Comparison of ENCODE assay signal across 17 mouse cellular contexts in the genomic region with DNA sequence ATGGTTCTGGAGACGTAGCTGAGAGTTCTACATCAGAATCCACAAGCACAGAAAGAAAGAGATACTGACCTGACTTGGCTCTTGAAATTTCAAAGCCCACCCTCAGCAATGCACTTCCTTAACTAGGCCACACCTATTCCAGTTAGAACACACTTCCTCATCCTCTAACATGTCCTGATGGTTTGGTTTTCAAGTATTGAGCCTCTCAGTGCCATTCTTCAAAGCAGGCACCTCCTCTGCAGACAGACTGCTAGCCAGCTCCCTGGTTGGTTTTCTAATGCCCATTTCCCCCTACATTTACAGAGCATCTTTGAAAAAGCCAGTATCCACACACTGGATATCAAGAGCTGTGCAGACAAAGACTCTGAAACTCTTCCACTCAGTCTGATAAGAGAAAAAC. TPM values are rescaled to one million over a fixed set of nuclear protein-coding genes. Genes with fewer than 3 reads are reported as not detected.
A peak's percentile ranks its signal among the peaks of the same experiment; 100 is the strongest.
DNase-seq lines count a peak whose midpoint lies in the region; ATAC-seq and TF ChIP-seq lines count a peak whose summit lies in the region.
"Had no signal": no experiment of that assay in that cellular context is flagged by ENCODE, and none has a peak within 500 bp of the region (broad histone marks: within the 10 kb centered on the region; RNA-seq: fewer than 3 reads in every experiment).

No protein-coding gene starts in this region.

- H3K4me1 ChIP-seq in lung, adult 2 months (ENCODE audit: control insufficient read depth, insufficient read depth, low read length): no peaks in the 10 kb centered on the region
- H3K4me1 ChIP-seq: forebrain, embryonic 10.5 days; heart, embryonic 12.5 days; lung, embryonic 15.5 days had no signal

- peak overlapping the region; percentile 58 for H3K4me3 ChIP-seq in lung, adult 2 months (replicated peaks; ENCODE audit: extremely low read depth, low read depth, low read length)
- H3K4me3 ChIP-seq: forebrain, embryonic 10.5 days; heart, embryonic 12.5 days; lung, embryonic 15.5 days had no signal

- 56% methylated on average over 1 of the region's 1 CpGs for WGBS in lung, adult 2 months

- TF ChIP-seq POLR2A in lung, adult 2 months (IDR thresholded peaks at IDR 0.05; ENCODE audit: borderline replicate concordance, extremely low read depth, low read depth, low read length): no peak

- peak; percentile 26 to 43; a peak in 1 of 4 replicates for ATAC-seq in hematopoietic stem cell, adult 5-6 weeks (replicated peaks in 1 of 2; ENCODE audit: insufficient read depth in 1 of 2, low FRiP score in 2 of 2, low TSS enrichment in 1 of 2, low read depth in 1 of 2, poor library complexity in 2 of 2, severe bottlenecking in 2 of 2)

- TF ChIP-seq CTCF in lung, adult 2 months (IDR thresholded peaks at IDR 0.05; ENCODE audit: insufficient read depth, low read length): no peak

- no peak for DNase-seq in lung, adult 2 months
- no peak for DNase-seq in lung, postnatal 4 days
- DNase-seq in CD8-positive naive resting alpha-beta T cell, adult 2 months (ENCODE audit: low read depth in 2 of 2, low spot score in 2 of 2): peak; percentile 19 to 37
- DNase-seq in natural killer cell, adult 2 months (ENCODE audit: low spot score in 2 of 2): peak; percentile 21 to 47
- no peak for DNase-seq in frontal cortex, adult 2 months (ENCODE audit: extremely low spot score in 1 of 2, low spot score in 1 of 2)
- no peak for DNase-seq in cerebellum, adult 18-20 months
- DNase-seq in MN1 (ENCODE audit: low spot score): no peak
- DNase-seq: cerebellum, adult 9-10 months; kidney, adult 11 months; midbrain, embryonic 14.5 days had no signal

RNA-seq across cellular contexts. Expression of a gene that starts 58.7 kb away (rescaled TPM):
- not detected in 2 replicates for polyA plus RNA-seq in lung, adult 2 months (2012; rRNA removed)
- not detected in 2 replicates for total RNA-seq in hematopoietic stem cell, adult 5-6 weeks (2017)
- polyA plus RNA-seq in frontal cortex, adult 2 months (2012; rRNA removed): 0.13 and 0.16 TPM in 2 replicates
- total RNA-seq: gastrocnemius, adult 18-20 months; layer of hippocampus, adult 18-20 months; left cerebral cortex, postnatal 14 days had no signal

Comparison
In these comparisons a context has a peak if more than half of its experiments do, and no peak if none do; other contexts are left out.
1. DNase-seq: peak in CD8-positive naive resting alpha-beta T cell, adult 2 months (2 of 2) and natural killer cell, adult 2 months (2 of 2); none in lung, adult 2 months (single experiment), lung, postnatal 4 days (0 of 2), frontal cortex, adult 2 months (0 of 2), cerebellum, adult 18-20 months (0 of 2) and MN1 (single experiment).